Mouse (Mus musculus) lung, adult 2 months (tissue): ENCODE measurements around the gene Tnpo2. TPM values are rescaled to one million over a fixed set of nuclear protein-coding genes. Genes with fewer than 3 reads are reported as not detected.

Source experiments
- DNase-seq: peaks from one replicate; pipeline ENCODE4 v3.0.0; 2022
- H3K4me1 ChIP-seq: fragments of 200-500 bp; 2 replicates; pipeline ENCODE4 v1.6.1; 2011; ENCODE audit warnings: low read length; ENCODE audit not compliant: control insufficient read depth, insufficient read depth
- H3K4me3 ChIP-seq: fragments of 200-500 bp; replicated peaks from 2 replicates; pipeline ENCODE3; 2011; ENCODE audit warnings: low read depth, mild to moderate bottlenecking, control low read depth, low read length; ENCODE audit errors: extremely low read depth
- CTCF ChIP-seq: fragments of 200-500 bp; IDR thresholded peaks from 2 replicates; pipeline ENCODE4 v1.5.1; 2011; ENCODE audit warnings: mild to moderate bottlenecking, low read length, control low read depth; ENCODE audit not compliant: insufficient read depth
- POLR2A ChIP-seq: fragments of 200-500 bp; IDR thresholded peaks from 2 replicates; pipeline ENCODE4 v1.6.1; 2011; ENCODE audit warnings: low read depth, mild to moderate bottlenecking, control low read depth, low read length, borderline replicate concordance; ENCODE audit errors: extremely low read depth
- WGBS: fragments of 180-500 bp; shearing (Covaris S2); methylation state at CpG from one replicate; pipeline ENCODE4 v1.1.7; 2018; 5-methylcytosine and 5-hydroxymethylcytosine counted together
- polyA plus RNA-seq: library from polyadenylated mRNA; depleted of rRNA; stranded (reverse); fragments of >200 nt; gene quantifications from 2 replicates; pipeline ENCODE4 v1.2.3, GENCODE M21; 2012

Tnpo2 gene
- polyA plus RNA-seq, 1 experiment, result 68.3 TPM

DNA sequence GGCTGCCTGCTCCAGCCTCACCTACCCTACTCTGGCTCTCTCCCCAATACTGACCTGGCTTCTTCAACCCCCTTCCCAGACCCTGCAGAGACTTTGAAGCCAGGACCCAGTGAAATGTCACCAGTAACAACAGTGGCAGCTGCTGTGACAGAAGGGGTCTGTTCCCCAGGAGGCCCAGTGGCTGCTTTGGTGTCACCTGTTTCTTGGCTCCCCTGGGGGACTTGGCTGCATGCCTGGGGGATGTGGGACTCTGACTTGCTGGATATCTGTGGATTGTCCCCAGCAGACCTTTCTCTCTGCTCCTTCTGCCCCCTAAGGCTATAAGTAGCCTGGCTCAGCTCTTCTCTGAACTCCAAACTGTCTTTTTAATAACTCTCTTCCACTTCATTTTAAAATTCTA is 31.3 kb downstream of the Tnpo2 start, which contains the start of gene Gm5741:
Gm5741 (minus strand) TSS at position 1 of the 400 bp plus-strand sequence.
- TF ChIP-seq CTCF, result no peak
- TF ChIP-seq POLR2A, result no peak
- peaks cover 7% of the 10 kb centered on the region for H3K4me1 ChIP-seq
- H3K4me3 ChIP-seq, result no peak within 1 kb of the TSS
- no peak for DNase-seq

DNA sequence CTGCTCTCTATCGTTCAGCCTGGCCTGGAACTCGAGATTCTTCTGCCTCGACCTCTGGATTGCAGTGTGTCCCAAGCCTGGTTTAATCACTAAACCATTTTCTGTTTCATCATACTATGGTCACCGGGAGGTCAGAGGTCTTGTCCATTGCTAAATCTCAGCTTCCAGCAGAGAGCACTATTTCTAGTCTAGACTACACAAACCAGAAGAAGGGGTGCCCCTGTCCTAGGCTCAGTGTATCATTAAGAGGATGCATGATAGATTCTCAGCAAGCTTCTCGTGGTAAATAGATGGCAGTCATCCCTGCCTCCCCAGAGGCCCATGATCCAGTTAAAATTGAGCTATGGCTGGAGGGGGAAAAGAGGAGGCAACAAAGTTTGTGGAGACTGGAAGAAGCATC is 34.3 kb downstream of the Tnpo2 start:
- Histone ChIP-seq H3K4me3 (no peak overlapping the region), H3K4me1 (peaks cover 8% of the 10 kb centered on the region)
- WGBS, result 70% methylated on average over 5 of the region's 5 CpGs
- no peak for DNase-seq
- TF ChIP-seq POLR2A (no peak), CTCF (no peak)

DNA sequence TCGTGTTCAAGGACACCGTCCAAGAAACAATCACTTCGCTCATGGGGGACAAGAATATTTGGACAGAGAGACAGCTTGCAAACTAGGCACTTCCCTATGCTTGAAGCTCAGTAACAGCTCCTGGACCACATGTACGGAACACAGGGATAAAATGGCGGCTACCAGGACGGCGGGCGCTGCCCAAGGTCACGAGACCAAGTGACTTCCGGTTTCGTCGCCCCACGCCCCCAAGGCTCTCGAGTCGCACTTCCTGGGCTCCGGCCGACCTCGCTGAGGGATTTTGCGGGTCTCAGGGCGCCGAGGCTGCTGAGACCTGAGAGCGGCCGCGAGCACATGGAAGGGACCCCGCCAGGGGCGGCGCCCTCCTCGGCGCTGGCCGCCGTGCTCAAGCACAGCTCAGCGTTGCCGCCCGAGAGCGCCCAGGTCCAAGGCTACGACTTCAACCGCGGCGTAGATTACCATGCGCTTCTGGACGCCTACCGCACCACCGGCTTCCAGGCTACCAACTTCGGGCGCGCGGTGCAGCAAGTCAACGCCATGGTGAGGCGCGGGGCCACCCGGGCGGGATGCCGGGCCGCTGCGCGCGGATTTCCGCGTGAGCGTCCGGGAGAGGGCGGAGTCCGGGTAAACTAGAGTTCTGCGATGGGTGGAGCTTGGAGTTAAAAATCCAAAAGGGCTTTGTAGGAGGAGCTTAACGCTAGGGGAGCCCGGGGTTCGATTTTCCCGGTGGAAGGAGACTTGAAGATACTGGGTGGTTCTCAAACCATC is 35.0 kb downstream of the Tnpo2 start, which contains the start of gene Dhps:
Dhps (plus strand) TSS at position 244 of the 768 bp plus-strand sequence.
- DNase-seq, result peak; percentile 88
- under 1% methylated on average over 68 of the region's 68 CpGs for WGBS

DNA sequence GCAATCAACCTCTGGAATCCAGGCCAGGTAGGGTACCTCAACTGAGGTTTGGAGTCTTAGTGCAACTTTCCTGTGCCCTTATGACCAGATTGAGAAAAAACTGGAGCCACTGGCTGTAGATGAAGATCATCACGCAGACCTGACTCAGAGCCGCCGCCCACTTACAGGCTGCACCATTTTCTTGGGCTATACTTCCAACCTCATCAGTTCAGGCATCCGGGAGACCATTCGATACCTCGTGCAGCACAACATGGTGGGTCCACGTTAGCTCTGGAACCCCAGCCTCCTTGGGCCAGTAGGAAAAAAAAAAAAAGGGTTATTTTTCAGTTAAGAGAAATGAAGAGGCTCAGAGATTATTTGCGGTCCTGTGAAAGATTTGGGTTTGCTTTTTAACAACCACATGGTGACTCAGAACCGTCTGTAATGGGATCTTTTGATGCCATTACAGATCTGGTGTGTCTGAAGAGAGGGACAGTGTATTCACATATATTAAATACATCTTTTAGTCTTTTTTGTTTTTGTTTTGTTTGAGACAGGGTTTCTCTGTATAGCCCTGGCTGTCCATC is 35.7 kb downstream of the Tnpo2 start:
- Histone ChIP-seq H3K4me3 (peak overlapping the region; percentile 79), H3K4me1 (peaks cover 8% of the 10 kb centered on the region)
- 30% methylated on average over 9 of the region's 9 CpGs for WGBS
- TF ChIP-seq CTCF, result no peak
- TF ChIP-seq POLR2A, result no peak
- DNase-seq, result no peak

More for the DNA sequence above, 35.0 kb downstream of the Tnpo2 start, which contains the start of gene Dhps:
- TF ChIP-seq POLR2A (peak; percentile 64), CTCF (no peak)
- H3K4me3 ChIP-seq, result peak within 1 kb of the TSS; percentile 79
- H3K4me1 ChIP-seq, result peaks cover 8% of the 10 kb centered on the region

DNA sequence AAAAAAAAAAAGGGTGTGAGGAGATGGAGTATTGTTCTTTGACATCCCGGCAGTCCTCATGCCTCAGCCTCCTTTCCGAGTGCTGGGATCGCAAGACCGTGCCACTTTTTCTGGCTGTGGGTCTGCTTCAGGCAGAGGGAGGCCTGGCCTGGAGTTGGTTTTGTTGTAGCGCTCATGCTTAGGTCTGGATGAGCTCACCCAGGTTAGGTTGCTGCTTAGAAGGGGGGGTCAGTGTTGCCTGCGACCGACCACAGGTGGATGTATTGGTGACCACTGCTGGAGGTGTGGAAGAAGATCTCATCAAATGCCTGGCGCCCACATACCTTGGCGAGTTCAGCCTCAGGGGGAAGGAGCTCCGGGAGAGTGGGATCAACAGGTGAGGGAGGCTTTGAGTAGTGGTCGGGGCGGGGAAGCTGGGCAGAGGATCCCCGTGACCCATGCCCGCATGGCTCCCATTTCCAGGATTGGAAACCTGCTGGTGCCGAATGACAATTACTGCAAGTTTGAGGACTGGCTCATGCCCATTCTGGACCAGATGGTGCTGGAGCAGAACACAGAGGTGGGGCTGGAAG is 36.4 kb downstream of the Tnpo2 start:
- TF ChIP-seq CTCF, result no peak
- no peak for TF ChIP-seq POLR2A
- WGBS, result 84% methylated on average over 15 of the region's 15 CpGs
- Histone ChIP-seq H3K4me1 (peaks cover 8% of the 10 kb centered on the region), H3K4me3 (no peak overlapping the region)
- no peak for DNase-seq

DNA sequence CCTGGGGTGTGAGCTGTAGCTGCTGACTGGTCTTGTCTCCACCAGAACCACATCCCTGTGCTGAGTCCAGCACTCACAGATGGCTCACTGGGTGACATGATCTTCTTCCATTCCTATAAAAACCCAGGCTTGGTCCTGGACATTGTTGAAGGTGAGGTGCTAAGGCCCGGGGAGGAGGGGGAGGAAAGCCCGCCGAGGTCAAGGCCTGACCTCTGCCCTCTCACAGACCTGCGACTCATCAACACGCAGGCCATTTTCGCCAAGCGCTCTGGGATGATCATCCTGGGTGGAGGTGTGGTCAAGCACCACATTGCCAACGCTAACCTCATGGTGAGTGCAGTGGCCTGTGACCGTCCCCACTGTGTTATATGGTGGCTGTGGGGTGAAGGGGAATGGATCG is 37.5 kb downstream of the Tnpo2 start:
- peaks cover 8% of the 10 kb centered on the region for H3K4me1 ChIP-seq
- TF ChIP-seq POLR2A, result no peak
- H3K4me3 ChIP-seq, result no peak overlapping the region
- WGBS, result 77% methylated on average over 10 of the region's 10 CpGs
- no peak for DNase-seq

DNA sequence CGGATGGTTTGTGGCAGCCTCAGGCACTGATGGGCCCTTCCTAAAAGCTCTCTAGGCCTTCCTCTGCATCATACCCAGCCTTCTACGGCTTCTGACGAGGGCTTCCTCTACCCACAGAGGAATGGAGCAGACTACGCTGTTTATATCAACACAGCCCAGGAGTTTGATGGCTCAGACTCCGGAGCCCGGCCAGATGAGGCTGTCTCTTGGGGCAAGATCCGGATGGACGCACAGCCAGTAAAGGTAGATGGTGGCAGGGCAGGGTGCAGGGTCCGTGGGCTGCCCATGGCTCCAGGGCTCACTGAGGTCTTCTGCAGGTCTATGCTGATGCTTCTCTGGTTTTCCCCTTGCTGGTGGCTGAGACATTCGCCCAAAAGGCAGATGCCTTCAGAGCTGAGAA is 37.9 kb downstream of the Tnpo2 start:
- Histone ChIP-seq H3K4me1 (peaks cover 8% of the 10 kb centered on the region), H3K4me3 (no peak overlapping the region)
- no peak for DNase-seq
- TF ChIP-seq POLR2A (no peak), CTCF (no peak)
- 88% methylated on average over 10 of the region's 10 CpGs for WGBS

DNA sequence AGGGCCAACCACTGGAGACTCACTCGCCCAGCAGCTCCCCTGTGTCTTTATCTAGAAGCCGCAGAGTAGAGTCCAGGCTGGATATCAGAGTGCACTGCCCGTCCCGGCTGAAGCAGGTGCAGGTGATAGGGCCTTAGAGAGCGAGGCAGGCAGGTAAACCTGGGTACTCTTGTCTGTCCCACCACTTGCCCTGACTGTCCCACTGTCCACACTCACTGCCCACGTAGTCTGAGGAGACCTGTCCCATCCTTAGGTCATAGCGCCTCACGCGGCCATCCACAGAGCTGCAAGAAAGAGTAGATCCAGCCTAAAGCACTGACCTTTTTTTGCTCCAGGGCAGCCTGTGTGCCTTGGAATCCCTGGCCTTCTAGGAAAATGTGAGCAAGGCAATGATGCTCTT is 39.3 kb downstream of the Tnpo2 start:
- Histone ChIP-seq H3K4me1 (peaks cover 12% of the 10 kb centered on the region), H3K4me3 (no peak overlapping the region)
- 77% methylated on average over 9 of the region's 9 CpGs for WGBS
- TF ChIP-seq CTCF, result peak; percentile 58
- TF ChIP-seq POLR2A, result no peak
- DNase-seq, result peak; percentile 41

DNA sequence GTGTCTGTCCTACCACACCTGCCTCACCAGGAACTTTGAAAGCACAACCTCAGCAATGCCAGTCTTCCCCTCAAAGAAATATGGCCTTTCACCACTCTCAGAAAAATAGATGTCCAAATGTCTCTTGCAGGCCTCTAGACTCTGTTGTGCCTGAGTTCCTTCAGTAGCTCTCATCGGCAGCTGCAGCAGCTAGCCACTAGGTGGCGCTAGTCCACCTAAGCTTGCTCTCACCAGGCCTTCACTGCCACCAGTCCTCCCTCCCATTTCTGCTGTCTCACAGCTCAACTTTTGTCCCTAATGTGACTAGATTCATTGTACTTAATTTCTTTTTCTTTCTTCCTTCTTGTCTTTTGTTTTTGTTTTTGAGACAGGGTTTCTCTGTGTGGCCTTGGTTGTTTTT is 40.3 kb downstream of the Tnpo2 start:
- TF ChIP-seq POLR2A (no peak), CTCF (peak; percentile 96)
- Histone ChIP-seq H3K4me3 (no peak overlapping the region), H3K4me1 (peaks cover 16% of the 10 kb centered on the region)
- DNase-seq, result peak; percentile 57
- WGBS, result 0% methylated on average over 2 of the region's 2 CpGs

DNA sequence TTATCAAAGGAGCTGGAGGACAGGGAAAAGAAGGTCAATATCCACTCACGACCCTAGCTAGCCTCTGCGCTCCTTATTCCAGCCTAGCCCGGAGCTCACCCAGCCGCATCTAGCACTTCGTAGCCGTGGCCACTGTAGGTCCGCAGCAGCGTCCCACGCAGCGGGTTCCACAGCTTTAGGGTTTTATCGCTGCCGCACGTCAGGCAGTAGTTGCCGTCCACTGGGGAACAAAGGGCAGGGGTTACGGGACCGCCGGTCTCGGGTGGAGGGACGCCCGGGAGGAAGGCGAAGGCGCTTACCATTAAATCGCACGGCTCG is 43.5 kb downstream of the Tnpo2 start:
- H3K4me3 ChIP-seq, result peak overlapping the region; percentile 87
- WGBS, result under 1% methylated on average over 25 of the region's 25 CpGs
- TF ChIP-seq CTCF (no peak), POLR2A (no peak)
- no peak for DNase-seq
- H3K4me1 ChIP-seq, result peaks cover 15% of the 10 kb centered on the region
